Mouse (Mus musculus) brain, embryonic 14.5 days (tissue): ENCODE measurements at regions not wholly inside any gene's neighbourhood (a gene's known extent, or its start where the extent isn't known, plus 50 kb on each side); places are given as distances from the start of the nearest gene placed in this dataset.

Experiments used
- DNase-seq: peaks from one replicate; pipeline ENCODE4 v3.0.0-alpha.2; 2011; ENCODE audit warnings: low read depth
- CTCF ChIP-seq: fragments of 200-500 bp; IDR thresholded peaks from 2 replicates; pipeline ENCODE4 v1.5.1; 2012; ENCODE audit warnings: inconsistent platforms, mild to moderate bottlenecking, moderate library complexity, borderline replicate concordance; ENCODE audit not compliant: insufficient read depth, insufficient read length; ENCODE audit errors: extremely low read depth
- POLR2A ChIP-seq: fragments of 200-500 bp; IDR thresholded peaks from 2 replicates; pipeline ENCODE4 v1.6.1; 2012; ENCODE audit warnings: mild to moderate bottlenecking, inconsistent platforms, borderline replicate concordance; ENCODE audit not compliant: poor library complexity, insufficient read depth, insufficient read length, severe bottlenecking; ENCODE audit errors: extremely low read depth

DNA sequence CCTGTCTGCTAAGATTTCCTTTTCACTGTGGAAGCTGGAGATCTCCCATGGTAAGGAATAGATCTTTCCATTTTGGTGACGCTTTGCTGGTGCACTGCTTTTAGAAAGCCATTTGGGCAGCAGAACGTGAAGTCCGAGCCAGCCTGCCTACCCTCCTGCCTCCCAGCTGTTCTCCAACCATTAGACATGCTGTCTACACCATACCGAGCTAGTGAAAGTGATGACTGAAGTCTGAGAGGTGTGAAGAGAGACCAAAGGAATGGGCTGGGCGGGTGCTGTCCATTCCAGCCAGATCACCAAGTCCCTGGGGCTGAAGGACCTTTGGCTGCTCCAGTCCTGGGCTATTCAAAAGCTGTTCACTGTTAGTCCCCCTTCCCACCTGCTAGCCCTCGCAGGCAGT lies 360.3 kb upstream of the Gm5148 start:
- no peak for DNase-seq
- TF ChIP-seq POLR2A (no peak), CTCF (no peak)

GRCm38 (mm10) chr3:38082386-38082785 lies 358.1 kb upstream of the Gm5148 start:
- no peak for DNase-seq
- TF ChIP-seq POLR2A (no peak), CTCF (no peak)

DNA sequence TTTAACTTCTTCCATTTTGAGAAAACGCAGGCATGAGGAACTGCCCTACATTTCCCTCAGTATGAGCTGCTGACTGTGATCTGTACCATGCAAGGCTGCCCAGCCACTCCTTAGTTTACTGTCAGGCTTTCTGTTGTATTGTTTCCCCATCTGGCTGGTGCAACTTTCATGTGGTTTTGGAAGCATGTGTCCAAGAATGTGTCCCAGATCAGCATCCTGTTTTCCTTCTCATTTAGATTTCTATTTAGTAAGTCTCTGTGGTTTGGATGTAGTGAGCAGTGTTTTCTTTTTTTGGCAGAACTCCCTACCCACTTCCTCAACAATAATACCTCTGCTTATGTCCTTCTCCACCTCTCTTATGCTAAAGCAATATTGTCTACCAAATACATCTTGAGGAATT lies 352.5 kb upstream of the Gm5148 start:
- DNase-seq = no peak
- no peak for TF ChIP-seq CTCF
- TF ChIP-seq POLR2A = no peak

DNA sequence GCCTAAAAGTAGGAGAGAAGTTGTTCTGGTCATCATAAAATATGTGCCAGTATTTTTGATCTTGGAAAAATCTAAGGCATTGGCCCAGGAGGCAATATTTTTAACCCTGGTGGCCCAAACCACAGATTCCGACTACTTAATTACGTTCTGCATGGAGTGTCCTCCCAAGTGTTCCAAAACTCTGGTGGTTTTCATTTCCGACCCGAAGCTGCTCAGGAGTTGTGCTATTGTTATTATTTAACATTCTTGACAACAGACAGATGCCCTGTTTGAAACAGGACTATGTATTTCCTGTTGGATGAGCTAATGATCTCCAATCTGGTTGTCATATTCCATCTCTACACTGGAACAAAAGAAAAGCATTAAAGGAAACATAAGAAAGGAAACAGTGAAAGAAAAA lies 349.7 kb upstream of the Gm5148 start:
- TF ChIP-seq POLR2A (no peak), CTCF (no peak)
- DNase-seq = no peak

DNA sequence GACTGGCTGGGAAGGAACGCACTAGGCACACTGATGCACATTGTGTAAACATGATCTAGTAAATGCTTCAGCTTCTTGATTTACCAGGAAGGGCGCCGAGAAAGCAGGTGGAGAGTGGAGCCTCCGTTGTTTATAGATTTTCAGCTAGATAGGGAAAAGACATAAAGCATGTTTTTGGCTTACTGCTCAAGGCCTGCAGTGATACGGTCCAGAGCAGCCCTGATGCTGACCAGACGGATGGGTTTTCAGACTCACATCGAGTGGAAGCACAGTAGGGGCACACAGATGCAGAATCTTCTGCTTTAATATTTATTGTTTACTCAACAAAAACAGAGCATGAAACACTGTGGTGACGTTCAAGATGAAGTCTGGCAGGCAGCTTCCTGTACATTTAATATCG lies 331.3 kb upstream of the Gm5148 start:
- no peak for DNase-seq

GRCm38 (mm10) chr3:38052941-38053340 lies 328.7 kb upstream of the Gm5148 start:
- no peak for TF ChIP-seq CTCF
- TF ChIP-seq POLR2A = no peak
- no peak for DNase-seq

More for the DNA sequence above, 331.3 kb upstream of the Gm5148 start:
- TF ChIP-seq POLR2A = no peak

DNA sequence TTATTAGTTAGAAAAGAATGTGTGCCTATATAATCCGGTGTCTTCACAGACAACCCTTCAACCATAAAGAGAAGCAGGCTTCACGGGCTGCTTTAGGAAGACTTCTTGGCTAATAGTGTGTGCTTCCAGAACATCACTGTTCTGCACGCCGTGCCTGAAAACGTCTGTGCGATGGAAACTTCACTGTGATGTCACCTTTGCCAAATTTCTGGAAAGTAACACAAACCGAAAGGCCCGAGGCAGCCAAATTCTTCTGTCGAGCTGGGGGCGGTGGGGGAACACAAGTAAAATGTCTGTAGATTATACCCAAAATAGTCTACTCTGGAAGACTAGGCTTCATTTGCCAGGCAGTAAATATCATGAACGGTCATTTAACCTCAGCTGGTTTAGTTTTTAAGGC lies 327.5 kb upstream of the Gm5148 start:
- TF ChIP-seq CTCF = no peak
- TF ChIP-seq POLR2A = no peak
- DNase-seq = no peak

- TF ChIP-seq CTCF = no peak
- TF ChIP-seq POLR2A = no peak
- DNase-seq = peak; percentile 33
These were observed 326.6 kb upstream of the Gm5148 start for GRCm38 (mm10) chr3:38050856-38051255.

- no peak for TF ChIP-seq POLR2A
- TF ChIP-seq CTCF = no peak
- DNase-seq = no peak
These were observed 326.1 kb upstream of the Gm5148 start for GRCm38 (mm10) chr3:38050366-38050765.

GRCm38 (mm10) chr3:38049290-38049689 lies 325.0 kb upstream of the Gm5148 start:
- DNase-seq = peak; percentile 57
- no peak for TF ChIP-seq POLR2A
- no peak for TF ChIP-seq CTCF

DNA sequence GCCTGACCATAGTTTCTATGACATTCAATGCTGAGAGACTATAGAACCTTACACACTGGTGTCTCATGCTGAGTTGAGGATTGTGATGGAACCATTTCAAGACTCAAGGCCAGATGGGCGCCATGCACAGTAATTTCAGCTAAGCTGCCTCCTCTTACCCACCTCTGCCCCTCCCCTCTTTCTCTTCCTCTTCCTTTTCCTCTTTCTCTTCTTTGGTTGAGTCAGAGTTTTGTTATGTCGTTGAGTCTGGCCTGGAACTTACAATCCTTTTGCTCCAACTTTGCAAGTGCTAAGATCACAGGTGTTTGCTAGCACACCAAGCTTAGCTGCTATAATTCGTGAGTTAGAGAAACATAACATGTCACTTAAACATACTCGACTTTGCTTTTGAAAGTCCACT lies 323.2 kb upstream of the Gm5148 start:
- TF ChIP-seq POLR2A (no peak), CTCF (no peak)
- no peak for DNase-seq

GRCm38 (mm10) chr3:38046611-38047010 lies 322.3 kb upstream of the Gm5148 start:
- no peak for TF ChIP-seq CTCF
- DNase-seq = no peak

DNA sequence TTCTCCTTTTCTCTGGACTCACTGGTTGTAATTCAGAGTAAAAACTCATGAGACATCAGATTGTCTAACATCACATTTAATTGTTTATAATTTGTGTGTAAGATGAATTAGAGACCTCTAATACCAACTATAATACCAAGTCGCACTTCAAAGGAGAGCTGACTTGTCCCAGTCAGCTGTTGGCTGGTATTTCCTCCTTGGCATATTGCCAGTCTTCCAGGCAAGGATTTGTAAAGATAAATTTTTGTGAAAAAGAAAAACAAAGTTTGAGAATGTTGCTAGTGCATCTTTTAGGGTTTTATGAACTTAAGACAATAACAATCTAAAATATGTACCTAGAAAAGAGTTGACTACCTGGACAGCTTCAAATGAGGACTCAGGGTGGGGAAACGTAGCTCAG lies 321.7 kb upstream of the Gm5148 start:
- DNase-seq = no peak
- TF ChIP-seq POLR2A (no peak), CTCF (no peak)

- DNase-seq = peak; percentile 36
- TF ChIP-seq CTCF (peak; percentile 41), POLR2A (no peak)
These were observed 321.2 kb upstream of the Gm5148 start for GRCm38 (mm10) chr3:38045523-38045922.

DNA sequence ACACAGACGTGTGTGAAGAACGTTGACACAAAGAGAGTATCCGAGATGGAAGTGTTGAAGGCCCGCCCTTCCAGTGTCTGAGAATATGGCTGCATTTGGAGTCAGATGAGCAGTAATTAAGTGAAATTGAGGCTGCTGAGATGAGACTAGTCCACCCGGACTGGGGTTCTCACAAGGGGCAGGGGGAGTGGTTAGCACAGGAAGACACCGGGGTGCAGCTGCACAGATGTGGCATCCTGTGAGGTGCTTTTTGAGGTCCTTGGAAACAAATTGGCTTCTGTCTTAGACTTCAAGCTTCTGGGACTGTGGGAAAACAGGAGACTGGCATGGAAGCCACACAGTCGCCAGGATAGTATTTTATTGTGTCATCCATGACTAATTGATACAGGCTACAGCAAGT lies 320.0 kb upstream of the Gm5148 start:
- DNase-seq = no peak
- TF ChIP-seq POLR2A (no peak), CTCF (no peak)
